Mouse (Mus musculus) liver, embryonic 13.5 days (tissue): ENCODE data around the gene Chst11. TPM values are rescaled to one million over a fixed set of nuclear protein-coding genes. Genes with fewer than 3 reads are reported as not detected.

Experiments used
- ATAC-seq: fragments of 200-750 bp; cut with Nextera tagmentation; 2 replicates; pipeline ENCODE4 v1.8.0; 2017; ENCODE audit warnings: low read depth, mild to moderate bottlenecking, moderate number of reproducible peaks, moderate library complexity
- DNase-seq: peaks from one replicate; pipeline ENCODE4 v3.0.0; 2022
- H3K27ac ChIP-seq: fragments of 300-500 bp; sonication (generic); 2 replicates; pipeline ENCODE4 v1.5.1; 2015; ENCODE audit warnings: moderate library complexity, mild to moderate bottlenecking, inconsistent platforms
- H3K27me3 ChIP-seq: fragments of 300-500 bp; sonication (generic); 2 replicates; pipeline ENCODE4 v1.6.1; 2015; ENCODE audit warnings: mild to moderate bottlenecking, inconsistent platforms
- H3K36me3 ChIP-seq: fragments of 300-500 bp; sonication (generic); 2 replicates; pipeline ENCODE4 v1.6.1; 2015; ENCODE audit warnings: mild to moderate bottlenecking, inconsistent platforms
- H3K4me1 ChIP-seq: fragments of 300-500 bp; sonication (generic); replicated peaks from 2 replicates; pipeline ENCODE4 v1.6.1; 2015; ENCODE audit warnings: inconsistent platforms
- H3K4me2 ChIP-seq: fragments of 300-500 bp; sonication (generic); 2 replicates; pipeline ENCODE4 v1.6.1; 2015; ENCODE audit warnings: inconsistent platforms, mild to moderate bottlenecking, moderate library complexity
- H3K4me3 ChIP-seq: fragments of 300-500 bp; sonication (generic); replicated peaks from 2 replicates; pipeline ENCODE4 v1.5.1; 2015; ENCODE audit warnings: mild to moderate bottlenecking, inconsistent platforms
- H3K9ac ChIP-seq: fragments of 300-500 bp; sonication (generic); 2 replicates; pipeline ENCODE4 v1.6.1; 2015; ENCODE audit warnings: mild to moderate bottlenecking, inconsistent platforms
- H3K9me3 ChIP-seq: fragments of 300-500 bp; sonication (generic); replicated peaks from 2 replicates; pipeline ENCODE4 v1.6.1; 2016; ENCODE audit warnings: inconsistent platforms
- WGBS: fragments of 180-500 bp; shearing (Covaris S2); methylation state at CpG from one replicate; pipeline ENCODE4 v1.1.7; 2015; ENCODE audit not compliant: insufficient replicate concordance; 5-methylcytosine and 5-hydroxymethylcytosine counted together
- polyA plus RNA-seq: library from polyadenylated mRNA; unstranded; fragments of >200 nt; fragmentation: Nextera tagmentation; extraction: Ambion mirVana; gene quantifications from 2 replicates; pipeline ENCODE4 v1.2.1, GENCODE M21; 2015

The Chst11 gene
- polyA plus RNA-seq, 1 experiment from 2014 or later = 1.3 TPM

DNA sequence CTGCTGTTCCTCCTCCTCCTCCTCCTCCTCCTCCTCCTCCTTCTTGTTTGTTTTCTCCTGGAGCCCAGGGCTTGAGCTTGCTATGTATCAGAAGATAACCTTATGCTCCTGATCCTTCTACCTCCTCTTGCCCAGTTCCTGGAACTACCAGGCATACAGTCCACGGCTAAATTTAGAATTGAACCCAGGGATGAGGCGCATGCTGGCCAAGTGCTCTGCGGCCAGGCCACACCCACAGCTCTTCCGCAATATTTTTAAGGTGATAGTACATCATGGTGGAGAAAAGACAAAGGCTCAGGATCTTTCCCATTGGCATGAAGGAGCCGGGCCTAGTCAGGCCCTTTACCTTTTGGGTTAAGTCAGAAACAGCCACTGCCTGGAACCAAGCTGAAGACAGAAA lies 213.4 kb downstream of the Chst11 start:
- no peak overlapping the region for H3K9ac ChIP-seq
- H3K27ac ChIP-seq = no peak overlapping the region
- no peaks in the 10 kb centered on the region for H3K27me3 ChIP-seq
- no peak overlapping the region for H3K4me3 ChIP-seq
- DNase-seq (no peak), ATAC-seq (no peak)
- 50% methylated on average over 5 of the region's 5 CpGs for WGBS
- H3K36me3 ChIP-seq = no peaks in the 10 kb centered on the region
- no peak overlapping the region for H3K4me2 ChIP-seq
- H3K4me1 ChIP-seq = peaks cover 3% of the 10 kb centered on the region; the same call in 1 of the 2 replicates
- no peaks in the 10 kb centered on the region for H3K9me3 ChIP-seq

DNA sequence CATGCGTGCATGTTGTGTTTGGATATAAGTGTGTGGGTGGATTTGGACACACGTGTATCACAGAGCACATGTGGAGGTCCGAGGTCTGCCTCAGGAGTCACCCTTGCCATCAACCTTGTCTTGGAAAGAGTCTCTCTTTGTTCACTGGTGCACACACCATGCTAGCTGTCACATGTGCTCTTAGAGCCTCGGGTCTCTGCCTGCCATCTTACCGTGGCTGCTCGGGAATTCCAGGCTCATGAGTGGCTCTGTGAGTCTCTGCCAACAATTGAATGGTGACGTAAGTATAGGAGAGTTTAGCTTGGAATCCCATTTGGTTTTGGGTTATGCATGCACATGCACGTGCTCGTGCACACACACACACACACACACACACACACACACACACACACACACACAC lies 214.0 kb downstream of the Chst11 start:
- Histone ChIP-seq H3K9me3 (no peaks in the 10 kb centered on the region), H3K27ac (no peak overlapping the region), H3K4me3 (no peak overlapping the region), H3K36me3 (no peaks in the 10 kb centered on the region), H3K9ac (no peak overlapping the region), H3K27me3 (no peaks in the 10 kb centered on the region), H3K4me1 (peaks cover 3% of the 10 kb centered on the region; the same call in 1 of the 2 replicates), H3K4me2 (no peak overlapping the region)
- no peak for ATAC-seq
- DNase-seq = no peak
- WGBS = 74% methylated on average over 9 of the region's 9 CpGs

DNA sequence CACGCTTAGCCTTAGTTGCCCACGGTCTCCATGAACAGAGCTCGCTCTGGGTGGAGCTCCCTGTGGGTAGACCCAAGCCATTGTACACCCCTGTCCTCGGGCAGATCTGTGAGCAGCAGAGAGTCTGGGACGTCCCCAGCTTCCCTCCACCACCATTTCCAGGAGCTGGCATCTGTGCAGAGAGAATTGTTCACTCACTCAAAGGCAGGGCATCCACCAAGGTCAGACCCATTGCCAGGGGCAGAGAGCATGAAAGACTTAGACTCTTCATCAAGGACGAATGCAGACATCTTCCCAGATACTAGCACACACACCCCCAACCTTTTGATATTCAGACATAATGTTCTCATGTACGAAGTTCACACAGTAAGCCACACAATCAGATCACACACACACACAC lies 216.2 kb downstream of the Chst11 start:
- no peak overlapping the region for H3K9ac ChIP-seq
- H3K4me1 ChIP-seq = peaks cover 3% of the 10 kb centered on the region; the same call in 1 of the 2 replicates
- 69% methylated on average over 7 of the region's 7 CpGs for WGBS
- H3K4me2 ChIP-seq = no peak overlapping the region
- no peaks in the 10 kb centered on the region for H3K36me3 ChIP-seq
- H3K9me3 ChIP-seq = no peaks in the 10 kb centered on the region
- H3K4me3 ChIP-seq = no peak overlapping the region
- H3K27me3 ChIP-seq = no peaks in the 10 kb centered on the region
- DNase-seq (no peak), ATAC-seq (no peak)
- H3K27ac ChIP-seq = no peak overlapping the region

DNA sequence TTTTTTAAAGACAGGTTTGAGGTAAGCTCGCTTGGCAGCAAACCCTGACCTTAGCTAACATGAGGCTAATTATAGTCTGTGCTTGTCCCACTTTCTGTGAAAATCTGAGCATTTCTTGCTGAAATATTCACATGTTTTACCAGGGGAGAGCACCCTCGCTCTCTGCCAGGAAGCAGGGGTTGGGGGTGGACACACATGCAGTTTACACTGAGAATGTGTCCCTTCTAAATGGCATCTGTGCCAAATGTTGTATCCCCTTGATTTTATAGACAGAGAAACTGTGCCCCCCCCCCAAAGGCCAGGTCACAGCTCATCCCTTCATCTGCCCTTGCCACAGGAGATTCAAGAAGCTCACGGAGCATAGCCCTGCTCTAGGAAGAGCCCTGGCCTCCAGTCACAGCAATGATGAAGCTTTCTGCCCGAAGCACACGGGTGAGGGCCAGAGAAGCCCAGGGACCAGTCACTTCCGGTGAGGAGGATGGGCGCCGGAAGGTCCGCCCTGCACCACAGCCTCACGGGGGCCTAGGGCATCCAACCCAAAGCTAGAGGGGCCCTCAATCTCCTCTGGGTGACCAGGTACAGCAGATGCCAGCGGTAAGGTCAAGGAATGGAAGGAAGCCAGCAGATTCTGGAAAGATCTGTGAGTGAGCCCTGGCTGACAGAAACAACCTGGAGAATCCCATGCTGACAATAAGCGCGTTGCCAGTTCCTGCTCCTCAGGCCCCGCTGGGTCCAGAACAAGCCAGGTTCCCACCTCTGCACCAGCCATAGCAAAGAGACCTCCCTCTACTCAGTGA lies 217.8 kb downstream of the Chst11 start:
- ATAC-seq = no peak
- 68% methylated on average over 14 of the region's 14 CpGs for WGBS

DNA sequence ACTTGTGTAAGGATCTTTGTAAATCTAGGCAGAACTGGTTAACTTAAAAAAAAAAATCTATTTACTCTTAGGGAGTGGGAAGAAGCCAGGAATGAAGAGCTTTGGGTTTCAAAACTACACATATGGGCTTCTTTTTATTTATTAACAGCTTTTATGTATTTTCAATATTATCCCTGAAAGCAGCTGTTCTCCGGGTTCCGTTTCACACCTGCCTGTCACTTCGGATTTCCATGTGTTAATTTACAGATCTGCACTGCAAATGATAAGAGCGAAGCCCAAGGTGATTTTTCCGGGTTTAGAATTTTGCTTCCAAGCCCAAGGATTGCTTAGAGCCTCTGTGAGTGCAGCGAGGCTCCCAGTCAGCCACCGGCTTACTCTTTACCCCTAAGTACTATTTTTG lies 223.1 kb downstream of the Chst11 start:
- Histone ChIP-seq H3K9me3 (no peaks in the 10 kb centered on the region), H3K27me3 (no peaks in the 10 kb centered on the region), H3K27ac (no peak overlapping the region), H3K4me3 (no peak overlapping the region), H3K4me1 (no peaks in the 10 kb centered on the region), H3K36me3 (no peaks in the 10 kb centered on the region), H3K9ac (no peak overlapping the region), H3K4me2 (no peak overlapping the region)
- DNase-seq (no peak), ATAC-seq (no peak)
- WGBS = 67% methylated on average over 7 of the region's 7 CpGs

More for the DNA sequence above, 217.8 kb downstream of the Chst11 start:
- Histone ChIP-seq H3K4me3 (no peak overlapping the region), H3K27me3 (no peaks in the 10 kb centered on the region), H3K4me2 (no peak overlapping the region), H3K36me3 (no peaks in the 10 kb centered on the region), H3K9me3 (no peaks in the 10 kb centered on the region), H3K4me1 (peaks cover 3% of the 10 kb centered on the region; the same call in 1 of the 2 replicates), H3K27ac (no peak overlapping the region), H3K9ac (no peak overlapping the region)
- no peak for DNase-seq

DNA sequence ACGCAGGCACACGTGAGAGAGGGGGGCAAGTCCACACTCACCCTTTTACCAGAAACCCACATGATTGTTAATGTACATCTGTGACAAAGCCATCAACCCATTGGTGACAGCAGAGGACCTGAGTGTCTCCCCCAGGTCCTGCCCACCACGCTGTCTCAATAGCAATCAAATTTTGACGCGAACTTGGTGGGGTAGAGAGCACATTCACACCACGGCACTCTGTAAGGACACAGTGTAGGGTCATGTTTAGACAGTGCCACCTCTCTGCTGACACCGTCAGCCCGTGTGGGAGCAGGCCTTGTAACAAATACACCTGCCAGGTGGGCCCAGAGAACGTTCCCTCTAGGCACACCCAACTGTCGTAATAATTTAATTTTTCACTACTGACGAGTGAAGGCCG lies 224.1 kb downstream of the Chst11 start:
- no peaks in the 10 kb centered on the region for H3K4me1 ChIP-seq
- H3K9me3 ChIP-seq = no peaks in the 10 kb centered on the region
- no peak overlapping the region for H3K27ac ChIP-seq
- H3K9ac ChIP-seq = no peak overlapping the region
- no peak for DNase-seq
- H3K27me3 ChIP-seq = no peaks in the 10 kb centered on the region
- 73% methylated on average over 12 of the region's 12 CpGs for WGBS
- ATAC-seq = no peak
- no peak overlapping the region for H3K4me3 ChIP-seq
- no peaks in the 10 kb centered on the region for H3K36me3 ChIP-seq
- H3K4me2 ChIP-seq = no peak overlapping the region

DNA sequence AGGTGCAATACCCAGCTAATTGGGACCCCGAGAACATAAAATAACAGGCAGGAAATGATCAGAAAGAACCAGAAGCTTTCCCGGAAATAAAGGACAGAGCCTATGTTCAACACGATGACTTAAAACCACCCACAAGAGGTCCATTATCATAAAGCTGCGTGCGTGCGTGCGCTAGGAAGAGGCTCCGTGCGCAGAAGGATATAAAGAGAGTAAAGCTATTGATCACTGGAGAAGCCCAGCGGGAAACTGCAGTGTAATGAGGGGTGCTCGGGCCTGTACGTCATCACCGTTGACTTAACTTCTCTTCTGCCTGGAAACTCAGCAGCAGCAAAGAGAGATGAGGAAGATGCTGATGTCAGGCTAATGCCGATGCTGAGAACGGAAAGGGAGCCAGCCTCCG lies 224.8 kb downstream of the Chst11 start:
- Histone ChIP-seq H3K36me3 (no peaks in the 10 kb centered on the region), H3K9me3 (no peaks in the 10 kb centered on the region), H3K27ac (no peak overlapping the region), H3K4me1 (no peaks in the 10 kb centered on the region), H3K4me2 (no peak overlapping the region), H3K4me3 (no peak overlapping the region), H3K9ac (no peak overlapping the region), H3K27me3 (no peaks in the 10 kb centered on the region)
- no peak for ATAC-seq
- no peak for DNase-seq
- WGBS = 75% methylated on average over 16 of the region's 16 CpGs

DNA sequence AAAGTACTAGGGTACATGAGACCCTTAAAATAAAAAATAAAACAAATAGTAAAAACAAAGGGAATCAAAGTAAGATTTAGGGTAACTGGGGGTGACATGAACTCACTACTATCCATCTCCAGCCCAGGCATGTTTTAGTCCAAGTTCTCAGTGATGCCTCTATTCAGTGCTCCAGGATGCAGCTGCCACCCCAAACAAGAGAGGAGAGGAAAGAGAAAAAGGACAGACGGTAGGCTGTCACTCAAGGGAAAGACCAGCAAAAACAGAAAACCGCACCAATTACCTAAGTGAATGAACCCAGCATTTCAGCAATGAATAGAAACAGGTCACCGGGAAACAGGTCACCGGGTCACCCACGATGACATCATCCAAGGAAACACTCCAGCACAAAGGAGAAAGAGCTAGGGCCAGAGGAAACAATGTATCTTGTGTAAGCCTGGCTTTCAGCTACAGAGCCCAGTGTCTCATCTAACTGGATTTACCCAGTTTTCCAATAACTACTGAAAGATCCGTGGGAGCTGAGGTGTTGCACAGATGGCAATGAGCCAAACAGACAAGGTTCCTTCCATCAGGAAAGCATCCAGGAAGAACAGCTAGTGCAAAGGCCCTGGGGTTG lies 225.8 kb downstream of the Chst11 start:
- Histone ChIP-seq H3K27me3 (no peaks in the 10 kb centered on the region), H3K4me2 (no peak overlapping the region), H3K9ac (no peak overlapping the region), H3K36me3 (no peaks in the 10 kb centered on the region), H3K4me3 (no peak overlapping the region), H3K4me1 (no peaks in the 10 kb centered on the region), H3K27ac (no peak overlapping the region), H3K9me3 (no peaks in the 10 kb centered on the region)
- no peak for ATAC-seq
- 32% methylated on average over 6 of the region's 6 CpGs for WGBS
- no peak for DNase-seq

DNA sequence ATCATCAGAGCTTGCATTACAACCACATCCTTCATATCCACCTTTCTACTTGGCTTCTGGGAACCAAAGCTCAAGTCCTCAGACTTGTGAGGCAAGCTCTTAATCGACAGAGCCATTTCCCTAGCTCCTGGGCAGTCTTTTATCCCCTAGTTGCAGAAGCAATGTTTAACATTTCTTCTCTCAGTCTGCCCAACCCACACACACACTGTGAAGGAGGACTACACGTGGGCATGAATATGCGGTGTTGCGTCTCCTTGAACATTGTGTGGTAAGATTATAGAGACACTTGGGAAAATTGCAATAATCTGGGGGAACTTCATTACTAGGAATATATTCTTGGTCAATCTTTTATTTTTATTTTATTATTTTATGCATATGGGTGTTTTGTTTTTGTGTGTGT lies 227.3 kb downstream of the Chst11 start:
- no peak for ATAC-seq
- H3K9ac ChIP-seq = no peak overlapping the region
- no peaks in the 10 kb centered on the region for H3K27me3 ChIP-seq
- H3K36me3 ChIP-seq = no peaks in the 10 kb centered on the region
- H3K4me2 ChIP-seq = no peak overlapping the region
- no peaks in the 10 kb centered on the region for H3K4me1 ChIP-seq
- DNase-seq = no peak
- no peak overlapping the region for H3K27ac ChIP-seq
- no peaks in the 10 kb centered on the region for H3K9me3 ChIP-seq
- 79% methylated on average over 4 of the region's 4 CpGs for WGBS
- H3K4me3 ChIP-seq = no peak overlapping the region

DNA sequence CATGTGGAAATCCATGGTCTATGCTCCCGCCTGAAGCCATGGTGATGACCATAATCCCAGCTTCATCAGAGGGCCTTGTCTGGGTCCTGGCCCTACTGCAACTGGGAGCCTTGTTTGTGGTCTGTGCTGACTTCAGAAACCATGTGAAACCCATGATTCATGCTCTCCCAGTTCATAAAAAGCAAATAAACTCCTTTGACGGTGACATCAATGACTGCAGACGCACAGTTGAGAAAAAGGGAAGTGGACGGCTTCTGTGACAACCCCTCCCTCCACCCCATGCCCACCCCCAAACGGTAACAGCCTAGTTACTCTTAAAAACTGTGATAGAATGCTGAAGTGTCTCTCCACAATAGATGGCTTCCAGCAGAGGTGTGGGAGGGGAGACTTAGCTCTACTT lies 230.3 kb downstream of the Chst11 start:
- DNase-seq = no peak
- H3K27ac ChIP-seq = no peak overlapping the region
- no peak overlapping the region for H3K9ac ChIP-seq
- 32% methylated on average over 5 of the region's 5 CpGs for WGBS
- H3K36me3 ChIP-seq = no peaks in the 10 kb centered on the region
- no peak overlapping the region for H3K4me2 ChIP-seq
- no peaks in the 10 kb centered on the region for H3K9me3 ChIP-seq
- H3K27me3 ChIP-seq = no peaks in the 10 kb centered on the region
- no peak for ATAC-seq
- no peaks in the 10 kb centered on the region for H3K4me1 ChIP-seq
- H3K4me3 ChIP-seq = no peak overlapping the region

DNA sequence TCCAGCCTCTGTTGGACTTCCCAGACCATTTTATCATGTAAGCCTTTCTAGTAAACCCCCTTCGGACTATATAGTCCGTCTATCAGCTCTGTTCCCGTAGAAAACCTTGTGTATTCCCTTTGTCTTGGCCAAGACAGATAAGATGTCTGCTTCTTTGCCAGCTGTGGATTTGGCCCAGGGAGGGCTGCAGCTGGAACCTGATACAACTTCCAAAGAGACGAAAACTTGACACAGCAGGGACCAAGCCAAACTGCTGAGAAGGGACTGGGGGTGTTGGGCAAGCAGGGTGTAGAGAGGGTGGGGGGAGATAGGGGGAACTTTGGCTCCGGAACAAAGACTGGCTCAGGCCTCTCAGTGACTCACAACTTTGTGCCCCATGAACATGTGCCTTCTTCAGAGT lies 232.0 kb downstream of the Chst11 start:
- H3K9me3 ChIP-seq = no peaks in the 10 kb centered on the region
- ATAC-seq (no peak), DNase-seq (no peak)
- no peaks in the 10 kb centered on the region for H3K27me3 ChIP-seq
- no peaks in the 10 kb centered on the region for H3K4me1 ChIP-seq
- 46% methylated on average over 5 of the region's 5 CpGs for WGBS
- no peak overlapping the region for H3K27ac ChIP-seq
- H3K9ac ChIP-seq = no peak overlapping the region
- H3K4me3 ChIP-seq = no peak overlapping the region
- H3K36me3 ChIP-seq = no peaks in the 10 kb centered on the region
- H3K4me2 ChIP-seq = no peak overlapping the region

DNA sequence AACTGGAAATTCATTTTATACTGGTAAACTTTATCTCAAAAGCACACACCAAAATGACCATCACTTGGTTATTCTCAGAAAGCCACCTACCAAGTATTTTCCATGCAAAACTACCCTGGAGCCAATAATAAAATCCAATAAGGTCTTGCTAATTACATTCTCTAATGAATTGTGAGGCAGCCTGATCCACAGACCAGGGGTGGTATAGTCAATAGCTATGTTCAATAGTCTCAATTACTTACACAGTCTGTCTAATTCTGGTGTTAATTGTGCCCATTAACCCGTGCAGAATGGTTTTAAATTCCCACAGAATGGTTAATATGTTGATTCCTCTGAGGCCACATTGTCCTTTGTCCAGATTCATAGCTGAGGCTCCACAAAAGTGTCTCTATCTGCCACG lies 233.5 kb downstream of the Chst11 start:
- H3K27ac ChIP-seq = no peak overlapping the region
- H3K9ac ChIP-seq = no peak overlapping the region
- ATAC-seq (no peak), DNase-seq (no peak)
- no peak overlapping the region for H3K4me2 ChIP-seq
- 43% methylated on average over 2 of the region's 2 CpGs for WGBS
- no peaks in the 10 kb centered on the region for H3K36me3 ChIP-seq
- H3K4me3 ChIP-seq = no peak overlapping the region
- H3K4me1 ChIP-seq = no peaks in the 10 kb centered on the region
- H3K9me3 ChIP-seq = no peaks in the 10 kb centered on the region
- no peaks in the 10 kb centered on the region for H3K27me3 ChIP-seq
